Mouse (Mus musculus): ENCODE measurements around the gene Hist1h2bn. TPM values are rescaled to one million over a fixed set of nuclear protein-coding genes. Genes with fewer than 3 reads are reported as not detected.

The Hist1h2bn gene
- polyA plus RNA-seq, 1 experiment from 2014 or later = 1.4 TPM

Small RNAs within 50 kb of the gene (microRNA-seq; reads per million reads assigned to microRNA genes)
- gene Gm44346 = not detected
- not detected for gene Gm44357
- not detected for gene Gm44367
- not detected for gene Gm44454

Other genes with a start within 250 kb of the Hist1h2bn start
- gene Zkscan8, start 223.0 kb upstream of the Hist1h2bn start, polyA plus RNA-seq (2015; fragmentation: Nextera tagmentation; extraction: Ambion mirVana) = 3.8 and 4.8 TPM in 2 replicates
- not detected in 2 replicates for gene Olfr1366, start 211.3 kb upstream of the Hist1h2bn start, polyA plus RNA-seq (2015; fragmentation: Nextera tagmentation; extraction: Ambion mirVana)
- not detected in 2 replicates for gene Olfr1535, start 194.2 kb upstream of the Hist1h2bn start, polyA plus RNA-seq (2015; fragmentation: Nextera tagmentation; extraction: Ambion mirVana)
- gene Olfr1364, start 172.4 kb upstream of the Hist1h2bn start, polyA plus RNA-seq (2015; fragmentation: Nextera tagmentation; extraction: Ambion mirVana) = not detected in 2 replicates
- gene Olfr1362, start 140.1 kb upstream of the Hist1h2bn start, polyA plus RNA-seq (2015; fragmentation: Nextera tagmentation; extraction: Ambion mirVana) = not detected in 2 replicates
- not detected in 2 replicates for gene Olfr11, start 111.6 kb upstream of the Hist1h2bn start, polyA plus RNA-seq (2015; fragmentation: Nextera tagmentation; extraction: Ambion mirVana)
- not detected in 2 replicates for gene Olfr1361, start 90.7 kb upstream of the Hist1h2bn start, polyA plus RNA-seq (2015; fragmentation: Nextera tagmentation; extraction: Ambion mirVana)
- not detected in 2 replicates for gene Olfr1360, start 76.7 kb upstream of the Hist1h2bn start, polyA plus RNA-seq (2015; fragmentation: Nextera tagmentation; extraction: Ambion mirVana)
- gene Olfr1359, start 56.0 kb upstream of the Hist1h2bn start, polyA plus RNA-seq (2015; fragmentation: Nextera tagmentation; extraction: Ambion mirVana) = not detected in 2 replicates
- gene Hist1h2bl, start 38.0 kb upstream of the Hist1h2bn start, polyA plus RNA-seq (2015; fragmentation: Nextera tagmentation; extraction: Ambion mirVana) = 1.9 TPM in 1 of 2 replicates, not detected in the other
- gene Hist1h2ai, start 37.7 kb upstream of the Hist1h2bn start, polyA plus RNA-seq (2015; fragmentation: Nextera tagmentation; extraction: Ambion mirVana) = 9.8 and 10.5 TPM in 2 replicates
- 0.62 and 2.3 TPM in 2 replicates for gene Hist1h3h, start 36.5 kb upstream of the Hist1h2bn start, polyA plus RNA-seq (2015; fragmentation: Nextera tagmentation; extraction: Ambion mirVana)
- gene Hist1h2bm, start 32.1 kb upstream of the Hist1h2bn start, polyA plus RNA-seq (2015; fragmentation: Nextera tagmentation; extraction: Ambion mirVana) = 1.5 TPM in 2 replicates
- gene Hist1h4j, start 19.1 kb upstream of the Hist1h2bn start, polyA plus RNA-seq (2015; fragmentation: Nextera tagmentation; extraction: Ambion mirVana) = 0.45 and 0.96 TPM in 2 replicates
- gene Hist1h4k, start 3.6 kb upstream of the Hist1h2bn start, polyA plus RNA-seq (2015; fragmentation: Nextera tagmentation; extraction: Ambion mirVana) = 1.3 TPM in 1 of 2 replicates, not detected in the other
- 9.5 and 15.8 TPM in 2 replicates for gene Hist1h2ak, start 296 bp upstream of the Hist1h2bn start, polyA plus RNA-seq (2015; fragmentation: Nextera tagmentation; extraction: Ambion mirVana)
- 13.1 and 13.2 TPM in 2 replicates for gene Hist1h1b, start 26.5 kb downstream of the Hist1h2bn start, polyA plus RNA-seq (2015; fragmentation: Nextera tagmentation; extraction: Ambion mirVana)
- 63.6 and 66.6 TPM in 2 replicates for gene Hist1h3i, start 29.2 kb downstream of the Hist1h2bn start, polyA plus RNA-seq (2015; fragmentation: Nextera tagmentation; extraction: Ambion mirVana)
- gene Hist1h2an, start 33.1 kb downstream of the Hist1h2bn start, polyA plus RNA-seq (2015; fragmentation: Nextera tagmentation; extraction: Ambion mirVana) = 1.2 and 6.6 TPM in 2 replicates
- 0.37 and 0.49 TPM in 2 replicates for gene Hist1h2bp, start 33.3 kb downstream of the Hist1h2bn start, polyA plus RNA-seq (2015; fragmentation: Nextera tagmentation; extraction: Ambion mirVana)
- 8.4 and 10.2 TPM in 2 replicates for gene Hist1h2bq, start 56.1 kb downstream of the Hist1h2bn start, polyA plus RNA-seq (2015; fragmentation: Nextera tagmentation; extraction: Ambion mirVana)
- not detected in 2 replicates for gene Hist1h2ao, start 56.3 kb downstream of the Hist1h2bn start, polyA plus RNA-seq (2015; fragmentation: Nextera tagmentation; extraction: Ambion mirVana)
- gene Hist1h4m, start 57.6 kb downstream of the Hist1h2bn start, polyA plus RNA-seq (2015; fragmentation: Nextera tagmentation; extraction: Ambion mirVana) = not detected in 2 replicates
- 11.2 and 15.6 TPM in 2 replicates for gene Hist1h4n, start 78.1 kb downstream of the Hist1h2bn start, polyA plus RNA-seq (2015; fragmentation: Nextera tagmentation; extraction: Ambion mirVana)
- gene Hist1h2ap, start 79.4 kb downstream of the Hist1h2bn start, polyA plus RNA-seq (2015; fragmentation: Nextera tagmentation; extraction: Ambion mirVana) = 1,655 and 1,669 TPM in 2 replicates
- gene Hist1h2br, start 79.6 kb downstream of the Hist1h2bn start, polyA plus RNA-seq (2015; fragmentation: Nextera tagmentation; extraction: Ambion mirVana) = 9.2 and 10.8 TPM in 2 replicates
- 5.2 and 6.3 TPM in 2 replicates for gene Zfp184, start 191.0 kb downstream of the Hist1h2bn start, polyA plus RNA-seq (2015; fragmentation: Nextera tagmentation; extraction: Ambion mirVana)
- 0.05 and 0.07 TPM in 2 replicates for gene Pom121l2, start 227.1 kb downstream of the Hist1h2bn start, polyA plus RNA-seq (2015; fragmentation: Nextera tagmentation; extraction: Ambion mirVana)

Data from heart, embryonic 13.5 days (tissue).